Mouse (Mus musculus) ES-Bruce4 (cell line): ENCODE measurements at regions not wholly inside any gene's neighbourhood (a gene's known extent, or its start where the extent isn't known, plus 50 kb on each side); places are given as distances from the start of the nearest gene placed in this dataset.
A peak's percentile ranks its signal among the peaks of the same experiment; 100 is the strongest.

ENCODE experiments used
- H3K27ac ChIP-seq: 2 replicates; pipeline ENCODE4 v1.5.1; 2012; ENCODE audit warnings: low read length, inconsistent platforms; ENCODE audit not compliant: insufficient read depth
- H3K27me3 ChIP-seq: 2 replicates; pipeline ENCODE4 v1.6.1; 2012; ENCODE audit warnings: mild to moderate bottlenecking, low read length, inconsistent platforms; ENCODE audit not compliant: control insufficient read depth, poor library complexity, insufficient read depth, severe bottlenecking
- H3K36me3 ChIP-seq: 2 replicates; pipeline ENCODE4 v1.6.1; 2012; ENCODE audit warnings: inconsistent platforms, mild to moderate bottlenecking, low read length, moderate library complexity; ENCODE audit not compliant: control insufficient read depth, poor library complexity, insufficient read depth, severe bottlenecking
- H3K4me1 ChIP-seq: one replicate; pipeline ENCODE4 v1.8.1; 2011; ENCODE audit warnings: low read length; ENCODE audit not compliant: control insufficient read depth, insufficient read depth
- H3K4me3 ChIP-seq: 2 replicates; pipeline ENCODE4 v1.5.1; 2011; ENCODE audit warnings: low read depth, mild to moderate bottlenecking, low read length
- H3K9ac ChIP-seq: 2 replicates; pipeline ENCODE4 v1.6.1; 2012; ENCODE audit warnings: low read depth, mild to moderate bottlenecking, inconsistent platforms; ENCODE audit not compliant: poor library complexity, severe bottlenecking
- H3K9me3 ChIP-seq: replicated peaks from 2 replicates; pipeline ENCODE4 v1.6.1; 2012; ENCODE audit warnings: mild to moderate bottlenecking, low read length, inconsistent platforms; ENCODE audit not compliant: control insufficient read depth, poor library complexity, insufficient read depth, severe bottlenecking
- CTCF ChIP-seq: IDR thresholded peaks from one replicate; pipeline ENCODE4 v1.8.1; 2011; ENCODE audit warnings: low read depth, low read length
- EP300 ChIP-seq: IDR thresholded peaks from 2 replicates; pipeline ENCODE4 v1.6.1; 2011; ENCODE audit warnings: low read depth, low read length; ENCODE audit not compliant: insufficient read depth
- POLR2A ChIP-seq: IDR thresholded peaks from one replicate; pipeline ENCODE4 v1.8.1; 2011; ENCODE audit warnings: low read length; ENCODE audit not compliant: insufficient read depth

DNA sequence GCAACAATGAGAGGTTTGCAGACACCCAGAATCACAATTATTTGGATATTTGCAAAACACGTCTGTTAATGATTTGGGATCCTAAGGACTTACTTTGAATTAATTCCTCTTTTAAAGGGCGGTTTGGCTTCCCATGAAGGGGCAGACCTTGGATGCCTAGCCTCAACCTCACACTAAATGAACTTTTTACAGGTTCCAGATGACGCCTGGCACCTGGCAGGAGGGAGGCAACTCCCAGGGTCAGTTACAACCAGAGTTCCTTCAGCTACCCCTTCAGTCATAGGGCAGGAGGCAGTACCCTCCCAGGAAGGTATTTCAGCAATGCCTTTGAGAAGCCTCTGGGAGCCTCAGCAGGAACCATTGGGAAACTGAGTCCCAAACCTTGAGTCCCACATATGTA, 57.9 kb upstream of the Stx18 start:
- Histone ChIP-seq H3K4me1 (no peaks in the 10 kb centered on the region), H3K9me3 (no peaks in the 10 kb centered on the region), H3K36me3 (no peaks in the 10 kb centered on the region), H3K4me3 (no peak overlapping the region), H3K27me3 (no peaks in the 10 kb centered on the region), H3K27ac (no peak overlapping the region), H3K9ac (no peak overlapping the region)
- TF ChIP-seq POLR2A (no peak), CTCF (no peak), EP300 (no peak)

DNA sequence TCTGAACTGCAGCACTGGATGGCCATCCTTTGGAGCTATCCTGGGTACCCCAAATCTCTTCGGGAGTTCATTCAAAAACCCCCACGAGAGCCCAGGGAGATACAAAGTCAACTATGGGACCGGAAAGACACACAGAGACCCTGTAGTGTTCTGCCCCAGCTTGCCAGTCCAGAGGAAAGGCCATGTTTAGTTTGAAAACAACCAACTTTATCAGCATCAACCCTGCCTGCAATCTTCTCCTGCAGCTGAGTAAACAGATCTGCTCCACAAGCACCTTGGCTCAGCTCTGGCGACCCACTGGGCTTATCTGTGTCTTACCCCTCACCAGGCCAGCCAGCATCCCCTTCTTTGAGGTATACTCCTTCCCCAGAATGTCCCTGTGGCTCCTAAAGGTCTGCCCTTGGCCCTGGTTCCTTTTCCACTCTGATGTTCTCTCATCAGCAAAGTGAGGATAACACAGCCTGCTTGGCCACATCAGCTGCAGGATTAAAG, 61.6 kb upstream of the Stx18 start:
- TF ChIP-seq CTCF, result no peak
- TF ChIP-seq EP300, result no peak
- TF ChIP-seq POLR2A, result no peak
- Histone ChIP-seq H3K4me3 (no peak overlapping the region), H3K27me3 (no peaks in the 10 kb centered on the region), H3K9me3 (no peaks in the 10 kb centered on the region), H3K4me1 (no peaks in the 10 kb centered on the region), H3K27ac (no peak overlapping the region), H3K9ac (no peak overlapping the region), H3K36me3 (no peaks in the 10 kb centered on the region)

- Histone ChIP-seq H3K9me3 (no peaks in the 10 kb centered on the region), H3K27me3 (no peaks in the 10 kb centered on the region), H3K4me1 (no peaks in the 10 kb centered on the region), H3K4me3 (no peak overlapping the region), H3K36me3 (no peaks in the 10 kb centered on the region), H3K27ac (no peak overlapping the region), H3K9ac (no peak overlapping the region)
- TF ChIP-seq CTCF, result no peak
- TF ChIP-seq EP300, result no peak
- TF ChIP-seq POLR2A, result no peak
Measured at GRCm38 (mm10) chr5:37972980-37973545, 65.5 kb upstream of the Stx18 start.

DNA sequence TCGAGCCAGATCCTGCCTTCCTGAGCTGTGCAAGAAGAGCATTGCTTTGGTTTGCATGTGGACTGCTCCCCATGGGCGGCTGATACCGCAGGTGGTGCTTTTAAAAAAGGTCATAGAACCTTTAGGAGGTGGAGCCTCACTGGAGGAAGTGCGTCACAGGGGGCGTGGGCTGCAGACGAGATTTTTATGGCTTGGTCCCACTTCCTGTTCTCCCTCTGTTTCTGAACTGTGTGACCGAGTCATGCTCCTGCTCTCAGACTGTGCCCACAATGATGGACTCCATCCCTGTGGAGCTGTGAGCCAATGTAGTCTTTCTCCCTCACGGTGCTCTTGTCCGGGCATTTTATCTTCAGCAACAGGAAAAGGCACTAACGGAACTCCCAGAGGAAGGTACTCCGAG, 66.8 kb upstream of the Stx18 start:
- H3K27me3 ChIP-seq, result no peaks in the 10 kb centered on the region
- no peak overlapping the region for H3K9ac ChIP-seq
- no peaks in the 10 kb centered on the region for H3K9me3 ChIP-seq
- TF ChIP-seq CTCF (no peak), POLR2A (no peak), EP300 (no peak)
- H3K36me3 ChIP-seq, result no peaks in the 10 kb centered on the region
- H3K4me3 ChIP-seq, result peak overlapping the region; percentile 19; the same call in 1 of the 2 replicates
- H3K27ac ChIP-seq, result no peak overlapping the region
- no peaks in the 10 kb centered on the region for H3K4me1 ChIP-seq

- Histone ChIP-seq H3K36me3 (no peaks in the 10 kb centered on the region), H3K27me3 (no peaks in the 10 kb centered on the region), H3K4me1 (no peaks in the 10 kb centered on the region), H3K4me3 (no peak overlapping the region), H3K27ac (no peak overlapping the region), H3K9me3 (no peaks in the 10 kb centered on the region), H3K9ac (no peak overlapping the region)
- TF ChIP-seq EP300 (no peak), POLR2A (no peak), CTCF (no peak)
Measured at GRCm38 (mm10) chr5:37968596-37968995, 69.9 kb upstream of the Stx18 start.

DNA sequence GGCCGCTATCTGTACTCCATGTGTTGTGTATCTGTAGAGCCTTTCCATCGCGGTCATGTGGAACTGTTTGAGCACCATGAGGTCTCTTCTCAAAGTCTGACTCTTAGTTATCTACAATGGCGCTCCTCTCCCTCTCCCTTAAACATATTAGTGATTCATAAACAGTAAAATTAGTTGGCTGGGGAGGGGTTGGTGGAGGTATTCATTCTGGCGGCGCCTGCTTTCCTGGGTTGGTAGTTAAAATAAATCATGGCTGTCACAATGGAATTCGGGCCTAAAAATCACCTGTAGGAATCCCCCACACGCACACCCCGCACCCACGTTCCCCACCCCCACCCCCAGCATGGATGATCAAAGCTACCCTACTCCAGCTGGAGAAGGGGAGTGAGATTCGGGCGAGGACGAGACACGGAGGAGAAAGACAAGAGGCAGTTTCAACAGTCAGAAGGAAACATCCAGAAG, 70.6 kb upstream of the Stx18 start:
- Histone ChIP-seq H3K4me1 (no peaks in the 10 kb centered on the region), H3K27ac (no peak overlapping the region), H3K27me3 (no peaks in the 10 kb centered on the region), H3K9ac (no peak overlapping the region), H3K36me3 (no peaks in the 10 kb centered on the region), H3K9me3 (no peaks in the 10 kb centered on the region), H3K4me3 (no peak overlapping the region)
- no peak for TF ChIP-seq EP300
- TF ChIP-seq CTCF, result no peak
- no peak for TF ChIP-seq POLR2A
